Mouse (Mus musculus): Measurements from ENCODE around the gene Zbtb11.
A peak's percentile ranks its signal among the peaks of the same experiment; 100 is the strongest.

GRCm38 (mm10) chr16:55934453-55935037 lies 39.1 kb upstream of the Zbtb11 start, which contains the start of gene Cep97:
- TF ChIP-seq MAFK (IDR thresholded peaks at IDR 0.05; ENCODE audit: insufficient read depth, low read depth, low read length) (no peak), CHD2 (IDR thresholded peaks at IDR 0.05; ENCODE audit: low read depth, low read length) (no peak), ZC3H11A (IDR thresholded peaks at IDR 0.05; ENCODE audit: borderline replicate concordance, low read depth, low read length) (no peak), HCFC1 (IDR thresholded peaks at IDR 0.05; ENCODE audit: borderline replicate concordance, insufficient read depth, low read length) (peak; percentile 92), ZNF384 (IDR thresholded peaks at IDR 0.05; ENCODE audit: low read depth, low read length) (no peak)

Data from ES-E14 (cell line).